Mouse (Mus musculus) stomach, embryonic 16.5 days (tissue): ENCODE measurements at regions not wholly inside any gene's neighbourhood (a gene's known extent, or its start where the extent isn't known, plus 50 kb on each side); places are given as distances from the start of the nearest gene placed in this dataset.

Source experiments
- ATAC-seq: fragments of 200-750 bp; cut with Nextera tagmentation; 2 replicates; pipeline ENCODE4 v1.8.0; 2017; ENCODE audit warnings: moderate number of reproducible peaks, moderate TSS enrichment; ENCODE audit not compliant: insufficient read depth, low FRiP score
- H3K27ac ChIP-seq: fragments of 300-500 bp; sonication (generic); 2 replicates; pipeline ENCODE4 v1.5.1; 2014; ENCODE audit warnings: low read length
- H3K27me3 ChIP-seq: fragments of 300-500 bp; sonication (generic); 2 replicates; pipeline ENCODE4 v1.6.1; 2014; ENCODE audit warnings: low read length, control low read depth, mixed read lengths; ENCODE audit not compliant: control insufficient read depth, insufficient read depth
- H3K36me3 ChIP-seq: fragments of 300-500 bp; sonication (generic); 2 replicates; pipeline ENCODE4 v1.6.1; 2014; ENCODE audit warnings: low read length; ENCODE audit not compliant: control insufficient read depth, insufficient read depth
- H3K4me1 ChIP-seq: fragments of 300-500 bp; sonication (generic); 2 replicates; pipeline ENCODE4 v1.6.1; 2014; ENCODE audit warnings: low read length, control low read depth, mixed read lengths; ENCODE audit not compliant: control insufficient read depth, insufficient read depth
- H3K4me2 ChIP-seq: fragments of 300-500 bp; sonication (generic); 2 replicates; pipeline ENCODE4 v1.6.1; 2014; ENCODE audit warnings: low read depth, low read length, mixed read lengths
- H3K4me3 ChIP-seq: fragments of 300-500 bp; sonication (generic); replicated peaks from 2 replicates; pipeline ENCODE4 v1.5.1; 2014; ENCODE audit warnings: mild to moderate bottlenecking, low read length
- H3K9ac ChIP-seq: fragments of 300-500 bp; sonication (generic); 2 replicates; pipeline ENCODE4 v1.6.1; 2014; ENCODE audit warnings: low read length
- H3K9me3 ChIP-seq: fragments of 300-500 bp; sonication (generic); replicated peaks from 2 replicates; pipeline ENCODE4 v1.6.1; 2016; ENCODE audit warnings: low read length, control low read depth; ENCODE audit not compliant: control insufficient read depth
- WGBS: fragments of 180-500 bp; shearing (Covaris S2); extraction: QIAGEN DNeasy Blood & Tissue Kit; methylation state at CpG from one replicate; pipeline ENCODE4 v1.1.7; 2014; 5-methylcytosine and 5-hydroxymethylcytosine counted together

GRCm38 (mm10) chr14:76686762-76687453, 130.2 kb upstream of the Serp2 start:
- peak; percentile 53; the same call in 1 of the 2 replicates for ATAC-seq
- H3K36me3 ChIP-seq: no peaks in the 10 kb centered on the region
- no peak overlapping the region for H3K4me3 ChIP-seq
- peaks cover 36% of the 10 kb centered on the region for H3K4me1 ChIP-seq
- no peak overlapping the region for H3K9ac ChIP-seq
- no peak overlapping the region for H3K4me2 ChIP-seq
- WGBS: 35% methylated on average over 9 of the region's 9 CpGs
- H3K27ac ChIP-seq: no peak overlapping the region
- H3K9me3 ChIP-seq: no peaks in the 10 kb centered on the region
- H3K27me3 ChIP-seq: no peaks in the 10 kb centered on the region

- no peaks in the 10 kb centered on the region for H3K9me3 ChIP-seq
- WGBS: 70% methylated on average over 17 of the region's 17 CpGs
- ATAC-seq: no peak
- H3K27ac ChIP-seq: 0 out of 2 replicates have a peak overlapping the region, but pooled peaks have one; percentile 15
- H3K27me3 ChIP-seq: no peaks in the 10 kb centered on the region
- H3K36me3 ChIP-seq: no peaks in the 10 kb centered on the region
- H3K4me2 ChIP-seq: no peak overlapping the region
- no peak overlapping the region for H3K4me3 ChIP-seq
- peaks cover 42% of the 10 kb centered on the region for H3K4me1 ChIP-seq
- H3K9ac ChIP-seq: no peak overlapping the region
Measured at GRCm38 (mm10) chr14:76685830-76686761, 129.4 kb upstream of the Serp2 start.

DNA sequence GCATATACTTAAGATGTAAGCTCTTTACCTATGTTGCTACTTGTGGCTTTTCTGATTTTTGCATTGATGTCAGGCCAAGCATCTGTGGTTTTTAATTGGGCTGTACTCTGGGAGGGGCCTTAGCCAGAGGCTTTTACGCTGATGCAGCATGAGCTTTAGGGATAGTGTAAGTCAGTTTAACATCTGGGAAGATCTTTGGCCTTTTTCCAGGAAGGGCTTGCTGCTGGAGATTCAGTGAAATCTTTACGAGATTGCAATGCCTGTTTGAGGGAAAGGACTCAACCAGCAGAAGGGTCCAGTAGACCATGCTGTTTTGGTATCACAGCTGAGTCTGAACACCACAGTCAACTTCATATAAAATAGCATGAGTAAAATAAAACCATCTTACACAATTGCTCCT, 127.6 kb upstream of the Serp2 start:
- no peak overlapping the region for H3K4me2 ChIP-seq
- H3K36me3 ChIP-seq: no peaks in the 10 kb centered on the region
- H3K27ac ChIP-seq: no peak overlapping the region
- 48% methylated on average over 2 of the region's 2 CpGs for WGBS
- no peak for ATAC-seq
- H3K4me1 ChIP-seq: peaks cover 48% of the 10 kb centered on the region
- H3K9me3 ChIP-seq: no peaks in the 10 kb centered on the region
- H3K9ac ChIP-seq: no peak overlapping the region
- no peak overlapping the region for H3K4me3 ChIP-seq
- no peaks in the 10 kb centered on the region for H3K27me3 ChIP-seq

- H3K36me3 ChIP-seq: no peaks in the 10 kb centered on the region
- peak; percentile 90 for ATAC-seq
- no peak overlapping the region for H3K9ac ChIP-seq
- no peaks in the 10 kb centered on the region for H3K9me3 ChIP-seq
- no peaks in the 10 kb centered on the region for H3K27me3 ChIP-seq
- 13% methylated on average over 8 of the region's 8 CpGs for WGBS
- H3K4me1 ChIP-seq: peaks cover 36% of the 10 kb centered on the region
- no peak overlapping the region for H3K4me3 ChIP-seq
- H3K27ac ChIP-seq: peak overlapping the region; percentile 88
- H3K4me2 ChIP-seq: no peak overlapping the region
Measured at GRCm38 (mm10) chr14:76681581-76682377, 125.1 kb upstream of the Serp2 start.

DNA sequence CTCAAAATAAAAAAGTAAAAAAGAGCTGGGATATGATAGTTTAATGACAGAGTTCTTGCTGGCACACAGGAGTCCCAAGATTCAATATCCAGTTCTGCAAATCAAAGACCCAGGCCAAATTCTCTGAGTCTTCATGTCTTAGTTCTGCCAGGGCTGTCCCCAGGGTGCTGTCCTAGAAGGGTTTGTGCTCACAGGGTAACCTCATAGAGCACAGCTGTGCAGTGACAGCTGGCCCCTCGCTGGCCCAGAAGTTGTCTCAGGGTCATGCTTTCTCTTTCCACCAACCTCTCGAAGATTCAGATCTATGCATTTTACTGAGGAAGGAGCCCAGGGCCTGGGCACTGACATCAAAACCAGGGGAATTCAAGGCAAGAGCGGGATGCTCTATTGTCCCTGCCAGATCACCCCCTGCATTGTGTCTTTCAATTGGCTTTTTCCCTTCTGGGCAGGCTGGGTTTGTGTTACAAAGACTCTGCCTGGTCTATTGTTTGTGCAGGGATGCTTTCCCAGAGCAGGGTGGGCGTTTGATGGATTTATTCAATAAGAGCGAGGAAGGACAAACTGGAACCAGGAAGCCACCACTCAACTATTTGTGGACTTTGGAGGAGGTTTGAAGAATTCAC, 121.9 kb upstream of the Serp2 start:
- H3K9me3 ChIP-seq: no peaks in the 10 kb centered on the region
- ATAC-seq: no peak
- peaks cover 34% of the 10 kb centered on the region for H3K4me1 ChIP-seq
- H3K9ac ChIP-seq: no peak overlapping the region
- no peak overlapping the region for H3K4me2 ChIP-seq
- no peaks in the 10 kb centered on the region for H3K36me3 ChIP-seq
- H3K27me3 ChIP-seq: no peaks in the 10 kb centered on the region
- no peak overlapping the region for H3K27ac ChIP-seq
- no peak overlapping the region for H3K4me3 ChIP-seq
- WGBS: 63% methylated on average over 5 of the region's 5 CpGs

- H3K4me3 ChIP-seq: no peak overlapping the region
- ATAC-seq: no peak
Measured at GRCm38 (mm10) chr14:76674949-76675348, 118.3 kb upstream of the Serp2 start.

GRCm38 (mm10) chr14:76673671-76674331, 117.1 kb upstream of the Serp2 start:
- Histone ChIP-seq H3K36me3 (no peaks in the 10 kb centered on the region), H3K4me3 (no peak overlapping the region), H3K27me3 (no peaks in the 10 kb centered on the region), H3K9ac (no peak overlapping the region), H3K4me2 (no peak overlapping the region), H3K4me1 (peaks cover 19% of the 10 kb centered on the region; the same call in 1 of the 2 replicates), H3K27ac (no peak overlapping the region), H3K9me3 (no peaks in the 10 kb centered on the region)
- 54% methylated on average over 11 of the region's 11 CpGs for WGBS
- no peak for ATAC-seq

More at GRCm38 (mm10) chr14:76674949-76675348, 118.3 kb upstream of the Serp2 start:
- Histone ChIP-seq H3K4me1 (peaks cover 20% of the 10 kb centered on the region; the same call in 1 of the 2 replicates), H3K9me3 (no peaks in the 10 kb centered on the region), H3K9ac (no peak overlapping the region), H3K27ac (no peak overlapping the region), H3K4me2 (no peak overlapping the region), H3K36me3 (no peaks in the 10 kb centered on the region), H3K27me3 (no peaks in the 10 kb centered on the region)
- 46% methylated on average over 8 of the region's 8 CpGs for WGBS

- no peak for ATAC-seq
- no peak overlapping the region for H3K9ac ChIP-seq
- H3K27ac ChIP-seq: no peak overlapping the region
- no peaks in the 10 kb centered on the region for H3K27me3 ChIP-seq
- 68% methylated on average over 6 of the region's 6 CpGs for WGBS
- H3K4me1 ChIP-seq: peaks cover 16% of the 10 kb centered on the region; the same call in 1 of the 2 replicates
- H3K9me3 ChIP-seq: no peaks in the 10 kb centered on the region
- no peak overlapping the region for H3K4me3 ChIP-seq
- no peaks in the 10 kb centered on the region for H3K36me3 ChIP-seq
- no peak overlapping the region for H3K4me2 ChIP-seq
Measured at GRCm38 (mm10) chr14:76672899-76673298, 116.2 kb upstream of the Serp2 start.
